Mouse (Mus musculus): Measurements from ENCODE around the gene Casc3. TPM values are rescaled to one million over a fixed set of nuclear protein-coding genes. Genes with fewer than 3 reads are reported as not detected.

Casc3 gene
- polyA plus RNA-seq (2015; fragmentation: Illumina TruSeq; extraction: RNeasy Lipid Tissue Mini Kit (QIAGEN cat#74804); ENCODE audit: low read depth, low replicate concordance): 37.6 TPM

DNA sequence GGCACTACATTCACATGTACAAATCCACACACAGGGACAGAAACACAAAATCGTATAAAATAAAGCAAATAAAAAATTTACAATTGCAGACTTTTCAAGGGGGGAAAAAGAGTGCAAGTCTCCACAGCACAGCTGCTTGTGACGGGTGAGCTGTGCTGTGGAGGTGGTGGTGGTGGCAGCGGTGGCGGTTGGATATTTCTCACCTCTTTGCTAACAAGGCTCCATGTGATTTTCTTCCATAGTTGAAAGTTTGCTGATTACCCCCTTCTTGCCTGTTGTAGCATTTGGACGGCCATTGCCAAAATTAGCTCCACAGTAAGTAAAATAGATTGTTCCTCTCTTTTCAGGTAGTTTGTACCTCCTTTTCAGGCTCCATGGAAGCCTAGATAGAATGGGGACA, at the start of gene Casc3:
Gene Casc3 (plus strand): TSS at position 301 of the 400 bp plus-strand sequence.

DNA sequence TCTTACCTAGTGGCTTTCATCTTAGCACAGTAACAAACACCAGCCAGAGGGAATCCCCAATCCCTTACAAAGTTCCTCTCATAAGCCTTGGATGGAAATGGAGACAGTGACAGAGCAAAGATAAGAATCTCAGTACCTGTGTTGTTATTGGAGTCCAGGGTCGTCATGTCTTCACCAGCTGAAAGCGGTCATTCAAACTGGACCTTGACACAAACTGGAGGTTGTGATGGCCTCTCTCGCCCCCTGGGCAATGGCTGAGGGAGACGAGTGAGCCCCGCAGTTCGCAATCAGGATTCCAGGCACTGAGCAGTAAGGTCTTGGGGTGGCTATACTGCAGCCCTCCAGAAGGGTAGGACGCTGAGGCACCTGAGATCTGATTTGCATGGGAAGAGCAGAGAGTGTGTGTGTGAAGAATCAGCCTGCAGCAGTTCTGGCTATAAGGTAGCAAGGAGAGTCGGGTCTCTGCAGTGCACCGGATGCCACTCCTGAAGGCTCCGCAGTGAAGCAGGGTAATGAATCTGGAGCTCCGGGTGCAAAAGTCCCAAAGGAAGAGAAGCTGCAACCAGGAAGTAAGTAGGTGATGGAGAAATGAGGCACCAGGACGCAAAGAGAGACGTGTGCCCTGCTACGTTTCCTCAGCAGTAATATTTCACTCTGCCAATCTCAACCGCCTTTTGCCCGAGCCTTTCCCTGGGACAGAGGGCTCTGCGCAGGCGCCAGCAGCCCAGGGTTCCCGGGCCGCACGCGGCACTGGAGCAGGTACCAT, 29.9 kb upstream of the Casc3 start, which contains the start of gene Nr1d1:
Gene Nr1d1 (minus strand): TSS at position 752 of the 766 bp plus-strand sequence.

DNA sequence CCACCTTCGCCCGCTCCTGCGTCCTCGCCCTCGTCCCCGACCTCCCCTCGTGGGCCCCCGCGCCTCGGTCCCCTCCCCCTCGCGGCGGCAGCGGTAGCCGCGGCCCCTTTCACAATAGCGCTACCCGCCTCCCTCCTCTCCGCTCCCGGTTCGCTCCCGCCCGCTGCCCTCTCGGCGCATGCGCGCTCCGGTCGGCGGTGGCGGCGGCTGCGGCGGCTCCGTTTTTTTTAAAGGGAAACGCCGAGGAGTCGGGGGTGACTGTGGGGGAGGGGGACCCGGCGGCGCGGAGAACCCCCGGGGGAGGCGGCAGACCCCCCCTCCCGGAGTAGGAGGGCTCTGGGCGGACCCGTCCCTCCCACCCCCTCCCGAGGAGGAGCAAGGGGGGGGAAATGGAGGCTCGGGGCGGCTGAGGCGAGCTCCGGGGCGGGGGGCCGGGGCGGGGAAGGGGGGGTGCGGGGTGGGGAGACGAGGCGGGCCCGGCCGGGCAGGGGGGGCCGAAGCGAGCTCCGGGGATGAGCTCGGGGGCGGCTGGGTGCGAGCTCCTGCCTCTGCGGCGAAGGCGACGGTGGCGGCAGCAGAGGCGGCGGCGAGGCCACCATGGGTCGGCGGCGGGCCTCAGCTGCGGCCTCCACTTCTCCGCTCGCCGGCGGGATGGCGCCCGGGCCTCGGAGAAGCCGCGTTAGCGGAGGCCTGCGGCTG, 9.5 kb upstream of the Casc3 start, which contains the start of gene Msl1:
Gene Msl1 (plus strand): TSS at position 502 of the 699 bp plus-strand sequence.

DNA sequence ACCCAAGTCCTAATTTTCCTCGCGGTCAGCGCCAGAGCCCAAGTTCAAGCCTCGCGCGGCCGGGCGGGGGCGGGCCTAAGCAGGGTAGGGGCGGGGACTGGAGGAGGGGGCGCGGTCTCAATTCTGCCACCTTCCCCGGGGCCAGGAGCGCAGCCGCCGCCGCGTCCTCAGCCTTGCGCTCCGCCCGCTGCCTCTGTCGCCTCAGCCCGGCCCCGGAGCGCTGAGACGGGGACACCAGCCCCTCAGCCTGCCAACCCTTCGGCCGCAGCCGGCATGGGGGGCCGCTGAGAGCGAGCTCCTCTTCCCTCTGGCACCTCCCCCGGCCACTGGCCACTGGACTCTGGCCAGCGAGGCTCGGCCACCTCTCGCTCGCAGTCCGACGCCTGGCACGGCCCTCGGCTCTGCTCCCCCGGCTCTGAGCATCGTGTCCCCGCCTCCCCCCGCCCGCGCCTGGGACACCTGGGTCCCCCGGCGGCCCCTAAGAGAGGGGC, 32.0 kb downstream of the Casc3 start, which contains the start of gene Rapgefl1:
Gene Rapgefl1 (plus strand): TSS at position 135 of the 491 bp plus-strand sequence.

DNA sequence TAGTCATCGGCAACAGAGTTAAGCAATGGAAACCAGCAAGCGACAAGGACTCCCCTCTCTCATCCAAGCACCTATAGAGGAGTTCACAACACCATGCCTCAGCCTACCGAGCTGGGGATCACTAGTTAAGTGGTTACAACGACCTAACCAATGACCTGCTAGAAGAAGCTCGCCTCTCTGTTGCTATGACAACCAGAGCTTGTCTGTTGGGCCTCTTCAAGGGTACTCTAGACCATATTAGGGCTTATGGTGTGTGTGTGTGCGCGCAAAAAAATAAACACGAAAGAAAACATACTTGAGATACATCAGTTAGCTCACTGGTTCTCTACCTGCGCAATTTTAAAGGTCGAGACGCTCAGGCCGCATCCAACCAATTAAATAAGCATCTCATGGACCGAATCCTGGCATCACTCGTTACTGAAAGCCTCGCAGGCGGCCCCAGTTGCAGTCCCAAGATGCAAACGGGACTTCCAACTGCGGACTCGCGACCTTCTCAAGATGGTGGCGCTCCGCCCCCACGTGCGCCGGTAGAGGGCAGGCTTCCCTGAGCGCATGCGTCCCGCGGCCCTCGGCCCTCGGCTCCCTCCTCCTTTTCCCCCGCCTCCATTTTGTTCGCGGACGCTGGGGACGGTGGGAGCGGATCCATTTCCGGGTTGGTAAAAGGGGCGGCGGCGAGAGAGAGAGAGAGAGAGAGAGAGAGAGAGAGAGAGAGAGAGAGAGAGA, 58.5 kb downstream of the Casc3 start, which contains the start of gene Wipf2:
Gene Wipf2 (plus strand): TSS at position 611 of the 723 bp plus-strand sequence.

Other genes starting within 250 kb of the Casc3 start
- gene Ormdl3, start 217.5 kb upstream of the Casc3 start, polyA plus RNA-seq (2015; fragmentation: Illumina TruSeq; extraction: RNeasy Lipid Tissue Mini Kit (QIAGEN cat#74804); ENCODE audit: low read depth, low replicate concordance): 59.0 TPM
- gene Lrrc3c, start 206.6 kb upstream of the Casc3 start, polyA plus RNA-seq (2015; fragmentation: Illumina TruSeq; extraction: RNeasy Lipid Tissue Mini Kit (QIAGEN cat#74804); ENCODE audit: low read depth, low replicate concordance): not detected
- gene Gm12355, start 179.2 kb upstream of the Casc3 start, polyA plus RNA-seq (2015; fragmentation: Illumina TruSeq; extraction: RNeasy Lipid Tissue Mini Kit (QIAGEN cat#74804); ENCODE audit: low read depth, low replicate concordance): not detected
- not detected for gene Gsdma3, start 178.5 kb upstream of the Casc3 start, polyA plus RNA-seq (2015; fragmentation: Illumina TruSeq; extraction: RNeasy Lipid Tissue Mini Kit (QIAGEN cat#74804); ENCODE audit: low read depth, low replicate concordance)
- gene Gsdma2, start 158.1 kb upstream of the Casc3 start, polyA plus RNA-seq (2015; fragmentation: Illumina TruSeq; extraction: RNeasy Lipid Tissue Mini Kit (QIAGEN cat#74804); ENCODE audit: low read depth, low replicate concordance): not detected
- gene Gsdma, start 140.6 kb upstream of the Casc3 start, polyA plus RNA-seq (2015; fragmentation: Illumina TruSeq; extraction: RNeasy Lipid Tissue Mini Kit (QIAGEN cat#74804); ENCODE audit: low read depth, low replicate concordance): not detected
- gene Psmd3, start 122.4 kb upstream of the Casc3 start, polyA plus RNA-seq (2015; fragmentation: Illumina TruSeq; extraction: RNeasy Lipid Tissue Mini Kit (QIAGEN cat#74804); ENCODE audit: low read depth, low replicate concordance): 113 TPM
- gene Csf3, start 103.6 kb upstream of the Casc3 start, polyA plus RNA-seq (2015; fragmentation: Illumina TruSeq; extraction: RNeasy Lipid Tissue Mini Kit (QIAGEN cat#74804); ENCODE audit: low read depth, low replicate concordance): not detected
- gene Med24, start 75.5 kb upstream of the Casc3 start, polyA plus RNA-seq (2015; fragmentation: Illumina TruSeq; extraction: RNeasy Lipid Tissue Mini Kit (QIAGEN cat#74804); ENCODE audit: low read depth, low replicate concordance): 76.2 TPM
- 652 TPM for gene Thra, start 64.3 kb upstream of the Casc3 start, polyA plus RNA-seq (2015; fragmentation: Illumina TruSeq; extraction: RNeasy Lipid Tissue Mini Kit (QIAGEN cat#74804); ENCODE audit: low read depth, low replicate concordance)
- gene Nr1d1, start 29.6 kb upstream of the Casc3 start, polyA plus RNA-seq (2015; fragmentation: Illumina TruSeq; extraction: RNeasy Lipid Tissue Mini Kit (QIAGEN cat#74804); ENCODE audit: low read depth, low replicate concordance): 59.3 TPM
- 117 TPM for gene Msl1, start 9.4 kb upstream of the Casc3 start, polyA plus RNA-seq (2015; fragmentation: Illumina TruSeq; extraction: RNeasy Lipid Tissue Mini Kit (QIAGEN cat#74804); ENCODE audit: low read depth, low replicate concordance)
- 89.1 TPM for gene Rapgefl1, start 31.9 kb downstream of the Casc3 start, polyA plus RNA-seq (2015; fragmentation: Illumina TruSeq; extraction: RNeasy Lipid Tissue Mini Kit (QIAGEN cat#74804); ENCODE audit: low read depth, low replicate concordance)
- 28.1 TPM for gene Wipf2, start 58.7 kb downstream of the Casc3 start, polyA plus RNA-seq (2015; fragmentation: Illumina TruSeq; extraction: RNeasy Lipid Tissue Mini Kit (QIAGEN cat#74804); ENCODE audit: low read depth, low replicate concordance)
- gene Cdc6, start 102.9 kb downstream of the Casc3 start, polyA plus RNA-seq (2015; fragmentation: Illumina TruSeq; extraction: RNeasy Lipid Tissue Mini Kit (QIAGEN cat#74804); ENCODE audit: low read depth, low replicate concordance): 0.74 TPM
- 7.5 TPM for gene Rara, start 122.9 kb downstream of the Casc3 start, polyA plus RNA-seq (2015; fragmentation: Illumina TruSeq; extraction: RNeasy Lipid Tissue Mini Kit (QIAGEN cat#74804); ENCODE audit: low read depth, low replicate concordance)
- gene Gjd3, start 178.1 kb downstream of the Casc3 start, polyA plus RNA-seq (2015; fragmentation: Illumina TruSeq; extraction: RNeasy Lipid Tissue Mini Kit (QIAGEN cat#74804); ENCODE audit: low read depth, low replicate concordance): not detected
- gene Top2a, start 219.3 kb downstream of the Casc3 start, polyA plus RNA-seq (2015; fragmentation: Illumina TruSeq; extraction: RNeasy Lipid Tissue Mini Kit (QIAGEN cat#74804); ENCODE audit: low read depth, low replicate concordance): 0.95 TPM
- gene Igfbp4, start 236.3 kb downstream of the Casc3 start, polyA plus RNA-seq (2015; fragmentation: Illumina TruSeq; extraction: RNeasy Lipid Tissue Mini Kit (QIAGEN cat#74804); ENCODE audit: low read depth, low replicate concordance): 75.5 TPM

Data from brain, adult 10 weeks (tissue).